Mouse (Mus musculus): Measurements from ENCODE around the gene Tec. TPM values are rescaled to one million over a fixed set of nuclear protein-coding genes. Genes with fewer than 3 reads are reported as not detected.
"Not testable (repeated sequence)": the region's sequence is repeated elsewhere in the genome, so short reads cannot be mapped to it uniquely, and the experiment has no call there.

Gene Tec
- polyA plus RNA-seq, 1 experiment from 2014 or later = 81.3 TPM

DNA sequence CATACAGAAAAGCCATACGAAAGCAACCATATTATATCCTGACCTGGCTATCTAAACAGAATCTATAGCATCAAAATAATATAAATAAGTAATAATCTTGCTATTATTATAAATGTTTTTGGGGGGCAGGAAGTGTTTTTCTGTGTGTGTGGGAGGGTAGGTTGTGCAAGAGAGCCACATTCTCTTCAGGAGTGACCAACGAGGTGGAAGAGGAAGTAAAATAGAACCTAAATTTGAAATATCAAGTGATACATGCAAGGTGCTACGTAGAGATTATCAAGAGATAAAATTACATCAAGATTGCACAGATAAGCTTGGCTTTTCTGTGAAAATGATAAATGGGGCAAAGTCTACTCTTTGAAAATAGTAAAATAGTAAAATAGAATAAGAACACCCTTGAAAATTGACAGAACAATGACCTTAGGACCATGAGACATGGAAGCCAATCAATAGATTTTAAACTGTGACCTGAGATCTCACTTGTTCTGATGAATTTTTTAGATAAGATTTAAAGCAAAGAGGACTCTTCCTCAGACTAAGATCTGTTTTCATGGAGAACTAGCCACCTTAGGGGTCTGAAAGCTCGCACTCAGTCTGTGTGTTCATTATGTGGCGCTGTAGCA lies 37.2 kb downstream of the Tec start:
- no peak overlapping the region for H3K27ac ChIP-seq
- 66% methylated on average over 5 of the region's 5 CpGs for WGBS (ENCODE audit: missing documents)
- H3K36me3 ChIP-seq (ENCODE audit: inconsistent target) = no peaks in the 10 kb centered on the region

DNA sequence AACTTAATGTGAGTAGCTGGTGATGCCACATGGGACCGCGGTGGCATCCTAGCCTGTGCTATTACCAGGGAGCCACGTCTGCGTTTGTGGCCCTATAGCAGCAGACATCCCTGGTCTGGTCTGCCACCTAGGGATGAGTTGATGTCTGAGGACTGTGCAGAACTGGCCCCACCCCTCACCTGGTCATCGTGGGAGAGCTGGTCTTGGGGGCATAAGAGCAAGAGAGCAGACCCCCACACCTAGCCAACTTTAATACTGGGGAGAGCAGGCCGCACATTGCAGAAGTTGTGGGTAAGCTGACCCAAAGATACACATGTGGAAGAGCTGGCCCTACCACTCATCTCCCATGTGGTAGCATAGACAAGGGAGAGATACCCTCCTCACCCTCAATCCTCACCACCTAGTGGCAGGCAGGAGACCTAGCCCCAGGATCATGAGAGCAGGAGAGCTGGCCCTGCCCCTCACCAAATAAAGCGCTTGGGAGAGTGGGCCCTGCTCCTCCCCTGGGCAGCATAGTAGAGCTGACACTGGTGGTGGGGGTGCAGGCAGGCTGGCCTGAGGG lies 38.7 kb downstream of the Tec start:
- Histone ChIP-seq H3K4me3 (ENCODE audit: inconsistent target) (no peak overlapping the region), H3K79me2 (ENCODE audit: inconsistent target) (peaks cover 100% of the 10 kb centered on the region), H3K36me3 (ENCODE audit: inconsistent target) (peaks cover 11% of the 10 kb centered on the region; the same call in 1 of the 2 replicates), H3K27ac (no peak overlapping the region)
- WGBS (ENCODE audit: missing documents) = 76% methylated on average over 7 of the region's 7 CpGs

More for the DNA sequence above, 37.2 kb downstream of the Tec start:
- Histone ChIP-seq H3K79me2 (ENCODE audit: inconsistent target) (peaks cover 100% of the 10 kb centered on the region), H3K4me3 (ENCODE audit: inconsistent target) (no peak overlapping the region)

DNA sequence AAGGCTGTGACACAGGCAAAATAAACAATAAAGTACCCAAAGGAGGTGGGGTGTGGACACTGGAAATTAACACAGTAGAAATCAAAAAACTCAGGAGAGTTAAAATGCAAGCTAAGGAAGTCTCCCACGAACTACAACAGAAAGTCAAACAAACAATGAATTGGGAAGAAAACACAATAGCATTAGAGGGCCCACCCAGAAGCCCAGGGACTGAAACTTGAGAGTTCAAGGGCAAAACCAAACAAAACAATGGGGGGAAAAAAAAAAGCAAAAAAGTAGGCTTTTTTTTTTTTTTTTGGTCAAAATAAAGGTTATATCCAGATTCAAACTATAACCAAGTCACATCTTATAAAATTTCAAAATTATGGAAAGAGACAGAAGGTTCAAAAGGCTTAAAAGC lies 39.9 kb downstream of the Tec start:
- 71% methylated on average over 1 of the region's 1 CpGs for WGBS (ENCODE audit: missing documents)
- Histone ChIP-seq H3K27ac (no peak overlapping the region), H3K79me2 (ENCODE audit: inconsistent target) (peaks cover 100% of the 10 kb centered on the region), H3K36me3 (ENCODE audit: inconsistent target) (peaks cover 21% of the 10 kb centered on the region; the same call in 1 of the 2 replicates), H3K4me3 (ENCODE audit: inconsistent target) (no peak overlapping the region)

DNA sequence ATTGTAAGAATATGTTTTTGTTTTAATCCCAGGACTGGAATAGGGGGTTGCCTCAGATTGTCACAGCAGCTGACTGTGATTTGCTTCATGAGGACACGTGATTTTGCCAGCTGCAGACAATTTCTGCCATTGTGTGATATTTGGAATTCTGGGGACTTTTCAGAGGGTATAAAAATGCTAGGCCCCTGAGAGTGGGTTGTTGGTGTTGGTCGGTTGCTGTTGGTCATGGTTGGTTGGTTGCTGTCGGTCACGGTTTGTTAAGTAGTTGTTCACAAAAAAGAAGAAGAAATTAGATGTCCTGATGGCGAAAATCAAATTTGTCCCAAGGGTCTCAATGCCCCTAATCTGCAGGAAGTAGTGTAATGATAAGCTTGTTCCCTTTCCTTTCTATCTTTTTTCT lies 40.8 kb downstream of the Tec start:
- Histone ChIP-seq H3K27ac (no peak overlapping the region), H3K4me3 (ENCODE audit: inconsistent target) (no peak overlapping the region), H3K79me2 (ENCODE audit: inconsistent target) (peaks cover 100% of the 10 kb centered on the region), H3K36me3 (ENCODE audit: inconsistent target) (peaks cover 31% of the 10 kb centered on the region; the same call in 1 of the 2 replicates)
- WGBS (ENCODE audit: missing documents) = 81% methylated on average over 5 of the region's 5 CpGs

DNA sequence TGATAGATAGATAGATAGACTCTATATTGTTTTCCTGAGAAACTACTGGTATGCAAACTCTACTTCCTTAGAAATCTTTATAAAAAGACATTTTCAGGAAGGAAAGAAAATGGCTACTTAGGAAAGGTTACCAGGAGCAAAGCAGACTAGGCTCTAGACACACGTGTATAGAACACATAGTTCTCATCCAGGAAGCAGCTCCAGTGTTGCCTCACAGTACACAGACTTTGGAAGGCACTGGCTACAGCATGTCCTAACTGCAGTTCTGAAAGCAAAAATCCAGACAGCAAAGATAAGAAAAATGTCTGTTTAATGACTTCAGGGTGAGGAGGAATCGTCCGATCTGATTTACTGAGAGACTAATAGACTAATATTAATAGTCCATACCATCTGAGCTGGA lies 41.8 kb downstream of the Tec start:
- peaks cover 100% of the 10 kb centered on the region for H3K79me2 ChIP-seq (ENCODE audit: inconsistent target)
- 79% methylated on average over 3 of the region's 3 CpGs for WGBS (ENCODE audit: missing documents)
- no peak overlapping the region for H3K27ac ChIP-seq
- H3K36me3 ChIP-seq (ENCODE audit: inconsistent target) = peaks cover 34% of the 10 kb centered on the region; the same call in 1 of the 2 replicates
- H3K4me3 ChIP-seq (ENCODE audit: inconsistent target) = no peak overlapping the region

DNA sequence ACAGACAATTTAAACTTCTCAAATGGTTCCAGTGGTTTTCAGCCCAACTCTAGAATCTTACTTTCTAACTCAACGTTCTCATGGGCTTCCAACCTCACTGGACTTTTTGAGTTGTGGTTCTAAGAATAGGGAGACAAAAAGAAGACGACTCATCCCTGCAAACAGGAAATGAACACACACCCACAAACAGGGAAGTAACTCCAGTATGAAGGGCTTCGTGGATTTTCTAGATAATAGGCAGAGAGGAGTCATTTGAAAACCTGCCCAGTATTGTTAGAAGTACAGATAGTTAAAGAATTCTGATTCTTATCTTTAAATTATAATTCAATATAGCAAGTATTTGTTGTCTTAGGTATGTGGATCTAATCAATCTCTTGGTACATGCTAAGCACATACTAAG lies 47.6 kb downstream of the Tec start:
- Histone ChIP-seq H3K4me3 (ENCODE audit: inconsistent target) (no peak overlapping the region), H3K36me3 (ENCODE audit: inconsistent target) (peaks cover 34% of the 10 kb centered on the region; the same call in 1 of the 2 replicates), H3K79me2 (ENCODE audit: inconsistent target) (peaks cover 88% of the 10 kb centered on the region), H3K27ac (peak overlapping the region; percentile 87)
- WGBS (ENCODE audit: missing documents) = 6% methylated on average over 3 of the region's 3 CpGs

DNA sequence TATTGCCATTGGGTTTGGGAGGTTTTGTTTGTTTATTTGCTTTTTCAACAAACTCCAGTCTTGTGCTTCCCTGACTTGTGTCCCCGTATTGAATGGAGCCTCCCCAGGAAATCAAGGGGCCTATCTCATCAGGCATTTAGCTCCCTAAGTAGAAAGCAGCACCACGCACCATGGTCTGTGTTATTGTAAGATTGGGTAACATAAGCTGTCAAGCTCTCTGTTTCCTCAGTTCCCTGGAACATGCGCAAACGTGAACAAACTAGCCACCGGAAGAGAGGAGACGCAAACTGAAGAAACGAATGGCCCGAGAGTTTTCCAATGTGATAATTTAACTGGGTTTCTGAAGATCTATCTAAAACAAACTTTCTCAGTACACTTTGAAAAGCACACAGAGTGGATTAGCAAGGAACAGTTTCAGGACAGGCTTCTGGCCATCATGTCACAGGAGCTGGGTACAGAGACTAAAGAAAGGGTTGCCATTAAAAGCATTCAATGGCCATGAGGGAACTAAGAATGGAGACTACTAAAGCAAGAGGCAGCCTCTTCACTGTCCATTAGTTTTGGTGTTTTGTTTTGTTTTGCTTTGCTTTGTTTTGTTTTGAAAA lies 48.1 kb downstream of the Tec start:
- WGBS (ENCODE audit: missing documents) = 44% methylated on average over 8 of the region's 8 CpGs
- H3K27ac ChIP-seq = peak overlapping the region; percentile 87

DNA sequence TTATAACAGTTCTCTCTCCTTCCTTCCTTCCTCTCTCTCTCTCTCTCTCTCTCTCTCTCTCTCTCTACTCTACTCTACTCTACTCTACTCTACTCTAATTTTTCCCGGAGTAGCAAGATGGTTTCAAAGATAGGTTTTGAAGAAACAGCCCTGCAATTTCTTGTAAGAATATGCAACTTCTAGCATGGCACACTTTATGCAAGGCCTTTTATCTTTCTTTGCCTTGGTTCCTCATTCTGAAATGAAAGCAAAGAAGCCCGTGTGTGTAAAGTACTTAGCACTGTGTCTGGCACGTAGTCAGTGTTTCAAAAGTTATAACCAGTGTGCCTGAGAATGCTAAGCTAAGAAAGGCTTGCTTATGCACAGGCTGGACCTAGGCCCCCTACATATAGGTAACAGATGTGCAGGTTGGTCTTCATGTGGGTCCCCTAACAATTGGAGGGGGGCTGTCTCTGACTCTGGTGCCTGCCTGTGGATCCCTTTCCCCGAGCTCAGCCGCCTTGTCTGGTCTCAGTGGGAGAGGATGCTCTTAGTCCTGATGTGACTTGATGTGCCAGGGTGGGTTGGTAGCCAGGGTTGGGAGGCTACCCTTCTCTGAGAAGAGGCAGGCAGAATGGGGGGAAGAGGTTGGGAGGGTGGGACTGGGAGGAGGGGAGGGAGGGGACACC lies 49.6 kb downstream of the Tec start:
- H3K4me3 ChIP-seq (ENCODE audit: inconsistent target) = no peak overlapping the region
- peaks cover 88% of the 10 kb centered on the region for H3K79me2 ChIP-seq (ENCODE audit: inconsistent target)
- peaks cover 16% of the 10 kb centered on the region; the same call in 1 of the 2 replicates for H3K36me3 ChIP-seq (ENCODE audit: inconsistent target)
- WGBS (ENCODE audit: missing documents) = 33% methylated on average over 5 of the region's 5 CpGs
- peak overlapping the region; percentile 87 for H3K27ac ChIP-seq

More for the DNA sequence above, 48.1 kb downstream of the Tec start:
- peaks cover 88% of the 10 kb centered on the region for H3K79me2 ChIP-seq (ENCODE audit: inconsistent target)
- no peak overlapping the region for H3K4me3 ChIP-seq (ENCODE audit: inconsistent target)
- H3K36me3 ChIP-seq (ENCODE audit: inconsistent target) = peaks cover 29% of the 10 kb centered on the region; the same call in 1 of the 2 replicates

DNA sequence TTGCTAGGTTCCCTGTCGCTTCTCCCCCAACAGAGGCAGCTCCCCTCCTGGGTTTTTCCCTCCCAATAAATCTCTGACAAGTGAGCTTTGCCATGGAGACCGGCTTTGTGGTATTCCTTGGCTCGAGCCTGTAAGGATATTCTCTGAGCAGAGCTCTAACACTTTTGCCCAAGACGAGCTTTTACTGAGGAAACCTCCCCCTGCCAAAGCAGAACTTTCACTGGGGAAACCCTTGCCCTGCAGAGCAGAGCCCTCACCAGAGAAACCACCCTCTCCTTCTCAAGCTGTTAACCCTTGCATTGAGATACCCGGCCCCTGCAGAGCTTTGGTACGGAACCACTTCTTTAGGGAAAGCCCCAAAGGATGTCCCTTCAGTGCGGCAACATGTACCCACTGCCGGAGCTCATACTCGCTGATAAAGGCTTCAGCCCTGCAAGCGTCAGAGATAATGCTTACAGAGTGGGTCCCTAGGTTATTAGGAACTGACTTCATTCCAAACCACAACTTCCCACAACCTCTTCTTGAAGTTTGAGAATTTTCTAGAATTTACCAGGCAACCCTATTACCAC lies 50.7 kb downstream of the Tec start:
- Histone ChIP-seq H3K36me3 (ENCODE audit: inconsistent target) (peaks cover 5% of the 10 kb centered on the region; the same call in 1 of the 2 replicates), H3K79me2 (ENCODE audit: inconsistent target) (peaks cover 88% of the 10 kb centered on the region), H3K27ac (peak overlapping the region; percentile 87), H3K4me3 (ENCODE audit: inconsistent target) (no peak overlapping the region)
- WGBS (ENCODE audit: missing documents) = 1% methylated on average over 10 of the region's 10 CpGs

DNA sequence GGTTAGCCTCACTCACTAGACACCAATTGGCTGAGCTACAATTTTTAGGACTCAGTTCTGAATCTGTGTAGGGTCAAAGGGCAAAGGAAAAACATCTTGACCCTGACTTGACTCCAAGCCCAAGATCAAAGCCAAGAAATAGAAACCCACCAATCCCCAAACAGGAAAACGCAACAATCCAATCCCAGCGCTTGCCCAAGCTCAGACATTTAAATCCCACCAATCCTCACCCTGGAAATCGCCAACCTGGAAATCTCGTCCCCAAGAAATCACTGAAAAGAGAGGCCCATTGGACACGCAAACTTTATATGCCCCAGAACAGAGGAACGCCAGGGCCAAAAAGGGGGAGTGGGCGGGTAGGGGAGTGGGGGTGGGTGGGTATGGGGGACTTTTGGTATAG lies 51.3 kb downstream of the Tec start:
- not testable (repeated sequence) for H3K36me3 ChIP-seq (ENCODE audit: inconsistent target); H3K4me3 ChIP-seq (ENCODE audit: inconsistent target)
- peaks cover 83% of the 10 kb centered on the region for H3K79me2 ChIP-seq (ENCODE audit: inconsistent target)
- H3K27ac ChIP-seq = peak overlapping the region; percentile 87
- 90% methylated on average over 4 of the region's 7 CpGs for WGBS (ENCODE audit: missing documents)

DNA sequence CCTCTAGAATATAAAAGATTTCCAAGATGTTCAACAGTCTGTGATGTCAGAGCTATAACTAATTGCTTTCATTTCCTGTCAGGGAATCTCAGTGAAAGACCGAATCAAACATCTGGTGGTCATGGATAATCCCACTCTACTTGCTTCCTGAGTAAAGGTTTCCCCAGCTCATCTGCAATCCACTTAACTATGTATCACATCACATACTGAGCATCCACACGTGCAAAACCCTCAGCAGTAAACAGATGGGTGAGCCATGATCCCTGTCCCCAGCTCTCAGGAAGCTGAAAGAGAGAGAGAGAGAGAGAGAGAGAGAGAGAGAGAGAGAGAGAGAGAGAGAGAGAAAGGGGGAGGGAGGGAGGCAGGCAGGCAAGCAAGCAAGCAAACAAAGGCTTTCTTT lies 51.8 kb downstream of the Tec start:
- 27% methylated on average over 1 of the region's 2 CpGs for WGBS (ENCODE audit: missing documents)
- Histone ChIP-seq H3K4me3 (ENCODE audit: inconsistent target) (no peak overlapping the region), H3K27ac (peak overlapping the region; percentile 87), H3K36me3 (ENCODE audit: inconsistent target) (no peaks in the 10 kb centered on the region), H3K79me2 (ENCODE audit: inconsistent target) (peaks cover 83% of the 10 kb centered on the region)

DNA sequence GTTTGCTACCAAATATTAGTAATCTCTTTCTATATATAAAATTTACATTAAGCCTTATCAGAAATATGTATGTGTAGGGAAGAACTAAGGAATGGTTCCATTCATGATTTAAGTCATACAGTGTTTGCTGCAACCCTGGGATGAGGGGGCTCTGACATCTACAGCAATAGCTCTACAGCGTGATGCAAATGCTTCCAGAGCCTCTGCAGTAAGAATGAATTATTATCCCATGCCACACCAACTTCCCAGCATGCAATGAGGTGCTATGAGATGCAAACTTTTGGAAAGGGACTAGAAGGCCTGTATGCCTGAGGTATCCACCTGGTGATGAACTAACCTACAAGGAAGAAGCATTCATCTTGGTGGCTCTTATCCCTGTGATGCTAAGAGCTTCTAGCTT lies 52.2 kb downstream of the Tec start:
- 67% methylated on average over 1 of the region's 1 CpGs for WGBS (ENCODE audit: missing documents)
- peaks cover 83% of the 10 kb centered on the region for H3K79me2 ChIP-seq (ENCODE audit: inconsistent target)
- H3K36me3 ChIP-seq (ENCODE audit: inconsistent target) = no peaks in the 10 kb centered on the region
- H3K4me3 ChIP-seq (ENCODE audit: inconsistent target) = no peak overlapping the region
- peak overlapping the region; percentile 87 for H3K27ac ChIP-seq

DNA sequence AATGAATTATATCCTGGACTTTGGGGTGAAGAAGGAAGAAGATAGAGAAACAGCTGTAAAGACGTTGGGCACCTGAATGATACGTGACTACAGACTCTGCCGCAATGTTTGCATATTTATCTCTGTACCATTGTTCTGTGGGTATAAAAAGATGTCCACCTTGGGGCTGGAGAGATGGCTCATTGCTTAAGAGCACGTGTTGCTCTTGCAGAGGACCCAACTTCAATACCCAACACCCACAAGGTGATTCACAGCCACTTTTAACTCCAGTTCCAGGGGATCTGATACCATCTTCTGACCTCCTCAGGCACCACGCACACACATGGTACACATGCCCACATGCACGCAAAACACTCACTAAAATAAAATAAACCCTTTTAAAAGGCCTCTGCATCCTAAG lies 52.9 kb downstream of the Tec start:
- H3K27ac ChIP-seq = peak overlapping the region; percentile 87
- WGBS (ENCODE audit: missing documents) = 95% methylated on average over 5 of the region's 6 CpGs
- H3K79me2 ChIP-seq (ENCODE audit: inconsistent target) = peaks cover 88% of the 10 kb centered on the region
- H3K36me3 ChIP-seq (ENCODE audit: inconsistent target) = no peaks in the 10 kb centered on the region
- H3K4me3 ChIP-seq (ENCODE audit: inconsistent target) = no peak overlapping the region

DNA sequence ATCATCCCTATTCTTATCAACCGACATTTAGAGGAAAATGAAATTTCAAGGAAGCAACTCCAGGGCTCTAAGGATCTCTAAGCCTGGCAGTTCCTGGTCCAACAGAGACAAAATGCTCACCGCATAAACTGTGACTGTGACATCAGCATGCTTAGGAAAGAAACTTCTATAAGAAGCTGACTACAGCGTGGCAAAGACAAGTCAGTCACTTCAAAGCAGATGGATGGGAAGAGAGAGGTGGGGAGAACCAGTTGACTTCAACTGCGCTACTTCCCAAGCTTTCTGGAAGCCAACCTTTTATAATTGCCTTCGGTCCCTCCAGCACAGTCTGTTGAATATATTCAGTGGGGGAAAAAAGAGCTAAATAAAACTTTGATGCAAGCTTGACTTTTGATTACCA lies 54.2 kb downstream of the Tec start:
- Histone ChIP-seq H3K36me3 (ENCODE audit: inconsistent target) (no peaks in the 10 kb centered on the region), H3K4me3 (ENCODE audit: inconsistent target) (no peak overlapping the region), H3K27ac (peak overlapping the region; percentile 89), H3K79me2 (ENCODE audit: inconsistent target) (peaks cover 88% of the 10 kb centered on the region)
- 87% methylated on average over 5 of the region's 5 CpGs for WGBS (ENCODE audit: missing documents)

Data from macrophage (primary cell).